Mouse (Mus musculus) gastrocnemius, adult 8-10 months (tissue): ENCODE measurements at regions not wholly inside any gene's neighbourhood (a gene's known extent, or its start where the extent isn't known, plus 50 kb on each side); places are given as distances from the start of the nearest gene placed in this dataset.
"Not testable (repeated sequence)": the region's sequence is repeated elsewhere in the genome, so short reads cannot be mapped to it uniquely, and the experiment has no call there.

Source experiments
- DNase-seq, 2 experiments: peaks; one replicate each; pipeline ENCODE4 v3.0.0; 2022; ENCODE audit warnings: low spot score in 2 of 2

DNA sequence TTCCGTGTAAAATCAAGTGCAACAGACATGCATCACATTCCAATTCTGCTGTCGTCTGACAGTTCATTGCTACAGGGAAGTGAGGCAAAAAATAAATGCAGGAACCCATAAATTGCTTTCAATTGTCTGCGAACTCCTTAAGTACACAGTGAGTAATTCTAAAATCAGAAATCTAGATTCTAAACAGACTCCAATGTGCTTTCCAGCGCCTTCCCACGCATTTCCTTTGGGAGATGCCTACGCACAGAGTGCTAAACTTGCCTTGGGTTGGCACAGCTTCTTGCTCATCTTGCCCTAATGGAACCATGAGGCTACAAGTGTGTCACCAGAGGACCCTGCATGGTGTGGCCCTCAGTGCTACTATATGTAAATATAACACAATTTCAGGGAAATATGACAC lies 212.6 kb downstream of the Samd5 start:
- no peak for DNase-seq

- no peak for DNase-seq
Measured at GRCm38 (mm10) chr10:9459145-9459544, 215.9 kb downstream of the Samd5 start.

DNA sequence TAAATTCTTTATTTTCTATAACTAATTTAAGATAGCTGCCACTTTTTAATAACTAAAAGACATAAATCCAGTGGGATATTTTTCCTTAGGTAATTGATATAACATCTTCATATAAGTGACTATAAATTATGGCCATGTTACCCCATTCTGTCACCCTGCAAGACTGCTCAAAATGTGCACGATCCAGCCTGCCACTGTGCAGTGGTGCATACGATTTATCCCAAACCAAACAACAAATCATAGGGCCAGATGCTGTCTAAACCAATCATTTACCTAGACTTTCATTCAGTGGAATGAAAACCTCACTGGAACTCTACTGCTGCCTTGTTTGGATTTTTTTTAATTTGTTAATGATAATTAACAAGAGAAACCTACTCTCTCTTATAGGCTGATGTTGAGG lies 216.5 kb downstream of the Samd5 start:
- DNase-seq, result no peak

DNA sequence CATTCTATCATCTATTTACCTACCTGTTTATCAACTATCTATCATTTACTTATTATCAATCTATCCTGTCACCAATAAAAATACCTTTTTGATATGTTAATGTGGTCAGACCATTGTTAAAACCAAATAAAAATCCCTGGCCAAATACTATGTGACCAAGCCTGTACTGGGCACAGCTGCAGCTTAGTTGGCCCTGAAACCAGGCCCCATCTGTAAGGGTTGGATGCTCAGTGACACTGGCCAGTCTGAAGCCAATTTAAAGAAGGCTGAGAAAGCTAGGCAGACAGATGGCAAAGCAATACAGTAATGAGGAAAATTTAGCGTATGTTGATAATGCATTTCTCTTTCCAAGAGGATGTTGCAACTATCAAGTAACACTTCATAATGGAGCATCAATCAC lies 217.8 kb downstream of the Samd5 start:
- DNase-seq, result no peak

DNA sequence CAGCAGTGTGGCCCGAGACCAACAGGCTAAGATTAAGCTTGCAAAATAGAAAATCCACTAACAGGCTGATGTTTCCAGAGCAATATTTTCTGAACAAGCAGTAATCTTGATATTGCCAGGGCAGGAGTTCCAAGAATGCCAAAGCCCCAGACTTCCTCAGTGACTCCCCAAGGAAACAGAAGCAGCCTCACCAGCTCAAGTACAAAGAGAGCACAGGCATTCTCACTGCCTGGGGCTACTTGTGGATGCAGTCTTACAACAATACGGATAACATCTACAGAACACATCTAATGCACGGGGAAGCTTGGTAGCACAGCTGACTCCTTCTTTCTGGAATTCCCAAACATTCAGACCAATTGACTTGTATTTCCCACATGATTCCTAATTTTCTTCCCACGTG lies 235.9 kb downstream of the Samd5 start:
- DNase-seq, result no peak

DNA sequence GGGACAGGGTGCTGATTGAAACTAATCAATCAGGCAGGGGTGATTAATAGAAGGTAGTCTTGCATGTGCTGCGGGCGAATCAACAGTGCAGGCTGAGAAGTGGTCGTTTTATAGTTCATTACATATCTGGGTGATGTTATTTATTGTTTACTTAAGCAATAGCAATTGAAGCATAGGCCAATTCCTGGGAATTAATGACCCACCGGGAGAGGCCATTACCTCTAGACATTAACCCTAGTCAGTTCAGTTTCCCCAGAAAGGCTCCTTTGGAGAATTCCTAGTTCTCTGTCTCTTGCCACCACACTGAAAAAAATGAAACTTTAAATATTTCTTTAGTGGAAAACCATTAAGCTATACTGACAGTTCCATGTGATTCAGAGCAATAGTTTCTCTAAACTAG lies 236.6 kb downstream of the Samd5 start:
- no peak for DNase-seq

DNA sequence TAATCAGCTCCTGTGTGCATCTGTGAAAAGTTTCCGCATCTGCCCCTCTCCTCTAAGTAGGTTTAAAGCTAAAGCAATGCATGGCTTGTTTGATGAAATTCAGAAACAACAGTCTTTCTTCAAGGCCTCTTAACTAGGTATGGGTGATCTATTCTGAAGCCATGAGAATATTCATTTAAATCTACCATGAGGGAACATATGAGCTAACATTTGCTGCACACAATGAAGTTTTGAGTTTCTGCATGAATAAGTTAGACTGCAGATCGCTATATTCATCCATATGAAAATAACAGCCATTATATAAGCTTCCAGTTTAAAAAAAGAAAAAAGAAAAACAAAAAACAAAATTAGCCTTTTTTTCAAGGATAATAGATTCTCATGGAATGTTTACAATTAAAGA lies 245.9 kb downstream of the Samd5 start:
- no peak for DNase-seq

GRCm38 (mm10) chr10:9420741-9421140 lies 254.3 kb downstream of the Samd5 start:
- DNase-seq, result no peak

GRCm38 (mm10) chr10:9416685-9417084 lies 258.3 kb downstream of the Samd5 start:
- no peak for DNase-seq

GRCm38 (mm10) chr10:9406101-9406500 lies 268.9 kb downstream of the Samd5 start:
- DNase-seq, result no peak

GRCm38 (mm10) chr10:9405417-9405816 lies 269.6 kb downstream of the Samd5 start:
- DNase-seq, result no peak

GRCm38 (mm10) chr10:9404963-9405362 lies 270.0 kb downstream of the Samd5 start:
- DNase-seq, result no peak

DNA sequence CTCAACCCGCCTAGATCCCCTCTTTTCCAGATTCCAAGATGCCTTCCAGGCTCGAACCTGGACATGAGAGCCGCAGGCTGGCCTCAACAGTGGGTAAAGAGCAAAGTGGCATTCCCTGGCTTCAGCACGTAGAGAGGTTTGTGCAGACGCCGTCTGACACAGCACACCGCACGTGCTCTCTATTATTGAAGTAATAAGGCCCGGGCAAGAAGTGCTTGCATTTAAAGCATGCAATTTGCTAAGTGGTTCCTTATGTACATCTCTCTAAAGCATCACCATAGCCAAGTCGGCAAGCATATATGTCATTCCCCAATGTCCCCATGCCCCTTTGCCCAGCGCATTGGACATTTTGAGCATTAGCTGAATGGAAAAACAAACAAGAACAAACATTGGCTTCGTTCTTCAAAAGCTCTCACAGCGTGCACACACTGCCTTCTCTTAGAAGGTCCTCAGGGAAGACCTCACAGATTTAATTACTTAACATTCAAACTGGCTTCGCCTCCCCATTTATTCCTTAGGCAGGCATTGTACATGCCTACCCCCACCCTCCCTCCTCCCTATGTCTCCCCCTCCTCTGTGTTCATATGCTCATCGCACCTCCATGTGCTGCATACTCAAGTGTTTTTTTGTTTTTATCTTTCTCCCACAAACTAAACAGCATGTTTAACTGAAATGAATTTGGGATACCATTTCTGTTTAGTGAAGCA lies 273.9 kb downstream of the Samd5 start:
- no peak for DNase-seq

- DNase-seq, result no peak
Measured at GRCm38 (mm10) chr10:9377440-9378101, 297.4 kb downstream of the Samd5 start.

- DNase-seq, result no peak
Measured at GRCm38 (mm10) chr10:9362306-9362865, 312.6 kb downstream of the Samd5 start.

GRCm38 (mm10) chr10:9338207-9338801 lies 336.7 kb downstream of the Samd5 start:
- no peak for DNase-seq

DNA sequence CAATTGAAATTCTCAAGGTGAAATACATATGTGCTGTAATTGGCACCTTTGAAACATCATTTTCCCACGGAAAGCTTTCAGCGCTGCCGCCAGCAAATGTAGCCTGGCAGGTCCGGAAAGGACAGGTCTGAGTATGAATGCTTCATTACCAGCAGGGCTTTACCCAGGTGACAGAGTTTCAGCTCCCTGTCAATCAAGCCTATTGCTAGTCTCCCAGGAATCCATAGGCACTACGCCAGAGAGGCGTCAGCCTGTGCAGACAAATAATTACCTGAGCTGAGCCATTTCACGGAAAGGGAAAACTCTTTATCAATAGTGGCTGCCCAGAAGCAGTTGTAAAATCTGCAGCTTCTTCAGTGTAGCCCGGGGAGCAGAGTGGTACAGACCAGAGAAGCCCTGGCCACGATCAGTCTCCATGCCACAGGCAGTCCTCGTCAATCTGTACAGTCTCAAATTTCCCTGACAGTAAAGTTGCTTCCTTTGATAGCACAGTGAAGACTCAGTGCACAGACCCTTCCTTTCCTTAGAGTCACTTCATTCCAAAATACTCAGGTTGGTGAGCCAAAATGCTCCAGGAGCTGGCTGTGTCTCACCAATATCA lies 340.7 kb downstream of the Samd5 start:
- no peak for DNase-seq

DNA sequence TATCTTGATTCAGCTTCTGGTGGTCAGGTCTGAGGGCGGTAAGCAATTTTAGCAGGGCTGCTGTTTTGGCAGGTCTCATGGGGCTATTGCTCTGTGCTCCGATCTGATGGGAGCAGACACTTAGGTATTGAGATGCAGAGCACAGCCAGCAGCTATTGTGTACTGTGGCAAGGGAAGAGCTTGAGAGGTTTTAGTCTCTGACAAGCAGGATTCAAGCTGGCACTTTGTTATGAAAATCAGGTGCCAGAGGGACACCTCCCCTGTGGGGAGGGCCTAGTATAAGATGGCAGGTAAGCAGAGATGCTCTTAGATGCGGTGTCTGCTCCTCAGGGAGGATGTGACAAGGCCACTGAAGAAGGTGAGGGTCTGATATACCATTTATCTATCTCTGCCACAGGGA lies 343.3 kb downstream of the Samd5 start:
- DNase-seq, result no peak

DNA sequence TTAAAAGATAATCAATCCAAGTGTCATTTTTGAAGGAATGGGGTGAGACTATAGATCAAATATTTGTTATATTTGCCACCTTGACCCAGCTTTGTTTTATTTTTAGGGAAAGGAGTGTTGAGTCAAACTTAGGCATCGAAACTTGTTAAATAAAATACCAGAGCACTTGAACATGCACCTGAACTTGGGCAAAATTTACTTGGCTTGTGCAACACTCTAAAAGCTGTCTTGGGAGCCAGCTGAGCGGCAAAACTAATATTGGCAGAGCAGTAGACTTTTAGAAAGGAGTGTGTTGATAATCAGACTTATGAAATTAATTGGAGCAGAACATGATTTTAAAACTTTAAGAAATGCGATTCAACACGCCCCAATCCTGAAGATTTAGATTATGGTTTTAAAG lies 346.7 kb downstream of the Samd5 start:
- DNase-seq, result no peak

- not testable (repeated sequence) for DNase-seq
Measured at GRCm38 (mm10) chr10:9327881-9328280, 347.1 kb downstream of the Samd5 start.

DNA sequence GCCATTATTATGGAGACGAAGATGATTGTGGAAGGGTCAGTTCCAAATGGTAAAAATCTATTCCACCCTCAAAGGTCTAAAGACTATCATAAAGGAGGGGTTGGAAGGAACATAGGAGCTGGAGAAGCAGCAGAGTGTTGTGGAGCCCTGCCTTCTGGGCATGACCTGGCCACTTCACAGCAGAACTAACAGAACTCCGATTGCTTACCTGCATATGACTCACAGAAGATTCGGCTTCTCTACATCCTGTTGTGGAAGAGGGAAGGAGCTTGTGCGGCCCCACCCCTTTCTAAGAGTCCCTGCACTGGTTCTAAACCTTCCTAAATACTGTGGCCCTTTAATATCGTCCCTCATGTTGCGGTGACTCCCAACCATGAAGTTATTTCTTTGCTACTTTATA lies 362.7 kb downstream of the Samd5 start:
- no peak for DNase-seq

DNA sequence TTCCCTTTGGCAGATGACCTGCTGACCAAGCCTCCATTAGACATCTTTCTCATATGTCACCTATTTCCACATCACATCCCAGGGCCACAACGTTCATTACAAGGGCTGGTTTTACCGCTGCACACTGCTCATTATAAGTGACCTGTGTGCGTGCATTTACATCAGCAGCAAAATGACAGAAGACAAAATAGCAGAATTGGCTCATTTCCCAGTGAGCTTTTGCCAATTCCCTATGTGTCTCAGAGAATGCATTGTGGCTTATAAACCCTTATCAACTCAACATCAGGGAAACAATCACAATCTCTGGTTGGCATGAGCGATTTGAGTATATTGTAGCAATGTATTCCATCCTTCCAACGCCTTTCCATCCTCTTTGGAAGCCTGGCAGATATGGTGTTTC lies 364.7 kb downstream of the Samd5 start:
- DNase-seq, result no peak
